Mouse (Mus musculus): ENCODE measurements at regions not wholly inside any gene's neighbourhood (a gene's known extent, or its start where the extent isn't known, plus 50 kb on each side); places are given as distances from the start of the nearest gene placed in this dataset.

DNA sequence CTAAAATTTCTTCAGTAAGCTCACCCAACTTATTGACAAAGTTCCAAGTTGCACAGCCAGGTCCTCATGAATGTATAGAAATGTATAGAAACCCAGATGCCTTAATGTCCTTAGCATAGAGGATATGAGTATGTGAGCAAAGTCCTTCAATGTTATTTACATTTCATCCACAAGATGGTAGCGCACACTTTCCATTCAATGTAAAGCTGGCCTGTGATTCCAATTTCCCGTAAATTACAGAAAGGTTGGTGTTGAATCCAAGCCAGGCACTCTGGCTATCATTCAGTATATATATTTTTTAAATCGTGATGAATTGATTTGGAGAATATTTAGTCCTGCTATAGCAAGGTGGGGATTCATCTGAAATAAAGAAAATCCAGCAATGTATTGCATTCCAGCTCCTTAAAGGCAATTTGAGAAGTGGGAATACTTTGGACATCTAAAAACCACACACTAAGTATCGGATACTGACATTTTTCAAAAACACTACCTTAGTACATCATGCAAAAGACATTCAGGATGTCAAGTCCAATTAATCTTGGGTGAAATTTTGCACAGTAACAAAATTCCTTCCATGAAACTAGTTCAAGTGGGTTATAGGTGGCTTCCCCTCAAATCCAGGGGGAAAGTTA lies 154.6 kb downstream of the Pah start:
- no peaks in the 10 kb centered on the region for H3K4me1 ChIP-seq (ENCODE audit: control insufficient read depth, insufficient read depth, low read length)
- H3K27ac ChIP-seq (ENCODE audit: low read length), result no peak overlapping the region
- no peak overlapping the region for H3K9ac ChIP-seq (ENCODE audit: low read depth, low read length)
- no peaks in the 10 kb centered on the region for H3K27me3 ChIP-seq (ENCODE audit: control insufficient read depth, insufficient read depth, low read depth, low read length)
- no peaks in the 10 kb centered on the region for H3K9me3 ChIP-seq (replicated peaks; ENCODE audit: control insufficient read depth, low read length, poor library complexity, severe bottlenecking)
- 67% methylated on average over 4 of the region's 4 CpGs for WGBS
- no peak overlapping the region for H3K4me3 ChIP-seq (ENCODE audit: low read depth, low read length)
- no peak overlapping the region for H3K4me2 ChIP-seq (ENCODE audit: low read length)
- H3K36me3 ChIP-seq (ENCODE audit: control insufficient read depth, insufficient read depth, low read length), result no peaks in the 10 kb centered on the region
- ATAC-seq, result no peak

GRCm38 (mm10) chr10:87678984-87679383 lies 157.4 kb downstream of the Pah start:
- no peaks in the 10 kb centered on the region for H3K36me3 ChIP-seq (ENCODE audit: control insufficient read depth, insufficient read depth, low read length)
- no peaks in the 10 kb centered on the region for H3K9me3 ChIP-seq (replicated peaks; ENCODE audit: control insufficient read depth, low read length, poor library complexity, severe bottlenecking)
- H3K27me3 ChIP-seq (ENCODE audit: control insufficient read depth, insufficient read depth, low read depth, low read length), result no peaks in the 10 kb centered on the region
- no peak overlapping the region for H3K4me2 ChIP-seq (ENCODE audit: low read length)
- no peak overlapping the region for H3K4me3 ChIP-seq (ENCODE audit: low read depth, low read length)
- no peaks in the 10 kb centered on the region for H3K4me1 ChIP-seq (ENCODE audit: control insufficient read depth, insufficient read depth, low read length)
- H3K9ac ChIP-seq (ENCODE audit: low read depth, low read length), result no peak overlapping the region
- ATAC-seq, result no peak
- no peak overlapping the region for H3K27ac ChIP-seq (ENCODE audit: low read length)

GRCm38 (mm10) chr10:87686311-87686710 lies 164.7 kb downstream of the Pah start:
- ATAC-seq, result no peak
- 40% methylated on average over 4 of the region's 4 CpGs for WGBS
- Histone ChIP-seq H3K36me3 (ENCODE audit: control insufficient read depth, insufficient read depth, low read length) (no peaks in the 10 kb centered on the region), H3K27ac (ENCODE audit: low read length) (no peak overlapping the region), H3K9me3 (replicated peaks; ENCODE audit: control insufficient read depth, low read length, poor library complexity, severe bottlenecking) (no peaks in the 10 kb centered on the region), H3K9ac (ENCODE audit: low read depth, low read length) (no peak overlapping the region), H3K4me3 (ENCODE audit: low read depth, low read length) (no peak overlapping the region), H3K4me1 (ENCODE audit: control insufficient read depth, insufficient read depth, low read length) (no peaks in the 10 kb centered on the region), H3K27me3 (ENCODE audit: control insufficient read depth, insufficient read depth, low read depth, low read length) (no peaks in the 10 kb centered on the region), H3K4me2 (ENCODE audit: low read length) (no peak overlapping the region)

GRCm38 (mm10) chr10:87686785-87687184 lies 165.2 kb downstream of the Pah start:
- no peak for ATAC-seq
- H3K9ac ChIP-seq (ENCODE audit: low read depth, low read length), result no peak overlapping the region
- 91% methylated on average over 2 of the region's 2 CpGs for WGBS

DNA sequence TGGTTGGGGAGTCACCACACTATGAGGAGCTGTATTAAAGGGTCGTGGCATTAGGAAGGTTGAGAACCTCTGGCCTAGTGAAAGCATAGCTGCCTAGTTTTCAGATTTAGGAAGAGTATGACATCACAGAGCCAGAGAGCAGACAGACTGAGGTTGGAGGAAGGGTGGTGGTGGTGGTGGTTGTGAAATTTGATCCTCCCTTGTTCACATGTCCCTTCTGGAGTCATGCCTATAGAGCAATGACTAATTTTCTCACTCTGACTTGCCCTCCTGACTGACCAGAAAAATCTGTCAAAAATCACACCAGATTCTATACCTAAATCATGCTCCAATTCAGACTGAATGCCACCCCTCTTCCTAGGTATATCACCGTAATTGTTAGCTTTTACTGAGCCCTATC lies 166.2 kb downstream of the Pah start:
- ATAC-seq, result no peak
- H3K4me1 ChIP-seq (ENCODE audit: control insufficient read depth, insufficient read depth, low read length), result no peaks in the 10 kb centered on the region
- H3K27ac ChIP-seq (ENCODE audit: low read length), result no peak overlapping the region
- 80% methylated on average over 2 of the region's 2 CpGs for WGBS
- H3K9ac ChIP-seq (ENCODE audit: low read depth, low read length), result no peak overlapping the region
- H3K9me3 ChIP-seq (replicated peaks; ENCODE audit: control insufficient read depth, low read length, poor library complexity, severe bottlenecking), result no peaks in the 10 kb centered on the region
- no peak overlapping the region for H3K4me2 ChIP-seq (ENCODE audit: low read length)
- no peaks in the 10 kb centered on the region for H3K27me3 ChIP-seq (ENCODE audit: control insufficient read depth, insufficient read depth, low read depth, low read length)
- no peak overlapping the region for H3K4me3 ChIP-seq (ENCODE audit: low read depth, low read length)
- no peaks in the 10 kb centered on the region for H3K36me3 ChIP-seq (ENCODE audit: control insufficient read depth, insufficient read depth, low read length)

More at GRCm38 (mm10) chr10:87686785-87687184, 165.2 kb downstream of the Pah start:
- no peak overlapping the region for H3K4me2 ChIP-seq (ENCODE audit: low read length)
- no peak overlapping the region for H3K27ac ChIP-seq (ENCODE audit: low read length)
- H3K4me1 ChIP-seq (ENCODE audit: control insufficient read depth, insufficient read depth, low read length), result no peaks in the 10 kb centered on the region
- no peaks in the 10 kb centered on the region for H3K9me3 ChIP-seq (replicated peaks; ENCODE audit: control insufficient read depth, low read length, poor library complexity, severe bottlenecking)
- no peaks in the 10 kb centered on the region for H3K36me3 ChIP-seq (ENCODE audit: control insufficient read depth, insufficient read depth, low read length)
- no peaks in the 10 kb centered on the region for H3K27me3 ChIP-seq (ENCODE audit: control insufficient read depth, insufficient read depth, low read depth, low read length)
- H3K4me3 ChIP-seq (ENCODE audit: low read depth, low read length), result no peak overlapping the region

DNA sequence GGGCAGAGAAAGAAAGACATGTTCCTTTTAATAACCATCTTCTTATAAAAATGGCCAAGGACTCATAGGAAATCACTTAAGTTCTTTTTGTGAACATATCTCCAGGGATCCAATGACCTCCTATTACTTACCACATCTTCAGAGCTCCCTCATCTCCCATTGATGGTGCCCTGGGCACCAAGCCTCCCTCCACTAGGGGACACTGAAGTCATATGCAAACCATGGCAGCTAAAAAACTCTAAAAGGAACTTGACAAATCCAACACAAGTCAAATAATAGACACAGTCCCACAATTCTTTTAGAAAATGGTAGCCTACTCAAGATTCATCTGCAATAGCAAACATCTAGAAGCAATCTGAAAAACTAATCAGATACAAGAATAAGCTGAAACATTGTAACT lies 167.2 kb upstream of the Igf1 start:
- Histone ChIP-seq H3K27me3 (ENCODE audit: control insufficient read depth, insufficient read depth, low read depth, low read length) (no peaks in the 10 kb centered on the region), H3K27ac (ENCODE audit: low read length) (no peak overlapping the region), H3K36me3 (ENCODE audit: control insufficient read depth, insufficient read depth, low read length) (no peaks in the 10 kb centered on the region), H3K9me3 (replicated peaks; ENCODE audit: control insufficient read depth, low read length, poor library complexity, severe bottlenecking) (no peaks in the 10 kb centered on the region), H3K9ac (ENCODE audit: low read depth, low read length) (no peak overlapping the region), H3K4me1 (ENCODE audit: control insufficient read depth, insufficient read depth, low read length) (no peaks in the 10 kb centered on the region), H3K4me3 (ENCODE audit: low read depth, low read length) (no peak overlapping the region), H3K4me2 (ENCODE audit: low read length) (no peak overlapping the region)
- ATAC-seq, result no peak

- H3K4me1 ChIP-seq (ENCODE audit: control insufficient read depth, insufficient read depth, low read length), result no peaks in the 10 kb centered on the region
- H3K4me2 ChIP-seq (ENCODE audit: low read length), result no peak overlapping the region
- H3K4me3 ChIP-seq (ENCODE audit: low read depth, low read length), result no peak overlapping the region
- H3K9me3 ChIP-seq (replicated peaks; ENCODE audit: control insufficient read depth, low read length, poor library complexity, severe bottlenecking), result no peaks in the 10 kb centered on the region
- H3K36me3 ChIP-seq (ENCODE audit: control insufficient read depth, insufficient read depth, low read length), result no peaks in the 10 kb centered on the region
- no peak overlapping the region for H3K9ac ChIP-seq (ENCODE audit: low read depth, low read length)
- no peak for ATAC-seq
- H3K27ac ChIP-seq (ENCODE audit: low read length), result no peak overlapping the region
- WGBS, result 85% methylated on average over 4 of the region's 4 CpGs
- no peaks in the 10 kb centered on the region for H3K27me3 ChIP-seq (ENCODE audit: control insufficient read depth, insufficient read depth, low read depth, low read length)
Measured at GRCm38 (mm10) chr10:87696485-87696884, 161.6 kb upstream of the Igf1 start.

GRCm38 (mm10) chr10:87711209-87711608 lies 146.9 kb upstream of the Igf1 start:
- no peak overlapping the region for H3K9ac ChIP-seq (ENCODE audit: low read depth, low read length)
- no peaks in the 10 kb centered on the region for H3K36me3 ChIP-seq (ENCODE audit: control insufficient read depth, insufficient read depth, low read length)
- no peak for ATAC-seq
- H3K4me1 ChIP-seq (ENCODE audit: control insufficient read depth, insufficient read depth, low read length), result no peaks in the 10 kb centered on the region
- WGBS, result 94% methylated on average over 4 of the region's 4 CpGs
- no peak overlapping the region for H3K4me2 ChIP-seq (ENCODE audit: low read length)
- no peak overlapping the region for H3K27ac ChIP-seq (ENCODE audit: low read length)
- H3K27me3 ChIP-seq (ENCODE audit: control insufficient read depth, insufficient read depth, low read depth, low read length), result no peaks in the 10 kb centered on the region
- H3K4me3 ChIP-seq (ENCODE audit: low read depth, low read length), result no peak overlapping the region
- H3K9me3 ChIP-seq (replicated peaks; ENCODE audit: control insufficient read depth, low read length, poor library complexity, severe bottlenecking), result no peaks in the 10 kb centered on the region

- Histone ChIP-seq H3K9me3 (replicated peaks; ENCODE audit: control insufficient read depth, low read length, poor library complexity, severe bottlenecking) (no peaks in the 10 kb centered on the region), H3K27ac (ENCODE audit: low read length) (no peak overlapping the region), H3K4me3 (ENCODE audit: low read depth, low read length) (no peak overlapping the region), H3K9ac (ENCODE audit: low read depth, low read length) (no peak overlapping the region), H3K36me3 (ENCODE audit: control insufficient read depth, insufficient read depth, low read length) (no peaks in the 10 kb centered on the region), H3K4me1 (ENCODE audit: control insufficient read depth, insufficient read depth, low read length) (no peaks in the 10 kb centered on the region), H3K27me3 (ENCODE audit: control insufficient read depth, insufficient read depth, low read depth, low read length) (no peaks in the 10 kb centered on the region), H3K4me2 (ENCODE audit: low read length) (no peak overlapping the region)
- 62% methylated on average over 3 of the region's 3 CpGs for WGBS
- ATAC-seq, result no peak
Measured at GRCm38 (mm10) chr10:87711798-87712197, 146.3 kb upstream of the Igf1 start.

Data from midbrain, embryonic 16.5 days (tissue).